Mouse (Mus musculus): Measurements from ENCODE around the gene Hs3st1. TPM values are rescaled to one million over a fixed set of nuclear protein-coding genes. Genes with fewer than 3 reads are reported as not detected.
"Not testable (repeated sequence)": the region's sequence is repeated elsewhere in the genome, so short reads cannot be mapped to it uniquely, and the experiment has no call there.

Hs3st1 gene
- 0.30 and 0.52 TPM in 2 replicates for polyA plus RNA-seq (2015; fragmentation: Nextera tagmentation; extraction: Ambion mirVana)

DNA sequence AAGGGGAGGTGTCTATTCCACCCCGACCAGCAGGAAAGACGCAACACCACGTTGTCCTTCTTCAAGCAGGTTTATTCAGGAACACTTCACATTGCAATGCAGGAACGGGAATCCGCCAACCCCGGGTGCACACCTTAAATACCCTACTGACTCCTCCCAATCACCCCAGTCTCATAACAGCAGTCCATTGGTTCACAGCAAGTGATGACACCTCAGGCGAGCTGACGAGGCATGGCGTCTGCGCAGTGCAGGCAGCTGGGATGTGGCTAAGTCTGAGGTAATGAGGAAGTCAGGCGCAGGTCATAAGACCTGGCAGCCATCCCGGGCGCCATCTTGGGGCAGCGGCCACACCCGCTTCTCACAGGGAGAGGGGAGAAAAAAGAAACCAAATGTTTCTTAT lies at the start of gene Hs3st1:
Gene Hs3st1, minus strand, starts transcription at position 101 of the 400 bp plus-strand sequence.
- not testable (repeated sequence) for H3K36me3 ChIP-seq; H3K9ac ChIP-seq; H3K4me2 ChIP-seq; H3K4me3 ChIP-seq (replicated peaks); H3K27ac ChIP-seq; H3K4me1 ChIP-seq (replicated peaks); DNase-seq; ATAC-seq (ENCODE audit: low read depth); H3K9me3 ChIP-seq (replicated peaks); H3K27me3 ChIP-seq
- 82% methylated on average over 15 of the region's 15 CpGs for WGBS (ENCODE audit: insufficient replicate concordance)

DNA sequence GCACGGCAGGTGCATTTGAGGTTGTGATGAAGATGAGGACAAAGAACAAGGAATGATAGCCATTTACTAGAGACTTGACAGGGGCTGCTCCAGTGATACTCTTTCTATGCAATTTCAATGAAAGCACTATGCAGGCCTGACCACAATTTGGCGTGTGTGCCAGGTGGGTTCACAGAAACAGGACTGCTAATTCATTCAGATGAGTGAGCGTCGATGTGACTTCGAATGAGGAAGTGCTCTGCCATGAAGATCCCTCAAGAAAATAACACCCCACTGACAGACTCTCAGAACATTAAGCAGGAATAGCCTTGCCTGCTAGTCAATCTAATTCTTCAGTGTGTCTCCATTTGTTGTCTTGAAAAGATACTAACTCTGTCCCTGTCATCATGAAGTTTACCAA lies 49.4 kb upstream of the Hs3st1 start:
- H3K4me3 ChIP-seq (replicated peaks) = no peak overlapping the region
- H3K9ac ChIP-seq = no peak overlapping the region
- DNase-seq = no peak
- no peak overlapping the region for H3K4me2 ChIP-seq
- H3K9me3 ChIP-seq (replicated peaks) = no peaks in the 10 kb centered on the region
- no peaks in the 10 kb centered on the region for H3K36me3 ChIP-seq
- no peaks in the 10 kb centered on the region for H3K4me1 ChIP-seq (replicated peaks)
- H3K27me3 ChIP-seq = no peaks in the 10 kb centered on the region
- no peak overlapping the region for H3K27ac ChIP-seq
- WGBS (ENCODE audit: insufficient replicate concordance) = 61% methylated on average over 5 of the region's 5 CpGs
- ATAC-seq (ENCODE audit: low read depth) = no peak

DNA sequence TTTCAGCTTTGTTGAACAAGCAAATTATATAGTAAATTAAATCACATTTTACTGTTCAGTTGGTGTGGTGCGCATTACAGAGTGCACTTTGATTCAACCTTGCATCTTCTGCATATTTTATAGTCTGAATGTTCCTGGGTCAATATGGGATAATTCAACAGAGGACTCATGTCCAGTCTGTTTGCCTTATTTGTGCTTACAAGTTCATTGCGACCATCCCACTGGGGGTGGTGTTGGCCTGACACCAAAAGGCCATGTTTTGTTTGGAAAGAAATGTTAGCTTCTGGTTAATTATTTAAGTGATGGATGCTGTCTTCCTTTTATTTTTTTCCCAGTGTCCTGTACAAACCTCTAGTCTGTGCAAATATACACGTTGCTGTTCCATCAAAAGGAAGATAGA lies 48.7 kb upstream of the Hs3st1 start:
- H3K36me3 ChIP-seq = no peaks in the 10 kb centered on the region
- no peak for ATAC-seq (ENCODE audit: low read depth)
- 63% methylated on average over 3 of the region's 3 CpGs for WGBS (ENCODE audit: insufficient replicate concordance)

DNA sequence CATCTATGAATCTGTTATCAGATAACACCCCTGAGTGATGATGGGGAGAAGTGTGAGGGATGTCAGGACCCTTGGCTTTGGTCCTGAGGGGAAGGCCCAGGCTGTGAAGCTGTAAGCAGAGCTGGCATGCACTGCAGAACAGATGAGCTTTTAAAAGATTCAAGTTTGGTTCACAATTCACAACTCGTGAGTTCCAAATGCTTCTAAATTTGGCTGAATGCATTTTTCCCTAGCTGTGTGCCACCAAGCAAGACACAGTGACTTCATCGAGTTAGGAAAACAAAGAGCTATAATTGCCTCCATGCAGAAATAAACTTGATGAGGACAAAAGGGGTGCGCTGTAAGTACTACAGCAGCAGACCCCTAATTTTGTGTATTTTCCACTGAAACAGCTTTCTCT lies 48.2 kb upstream of the Hs3st1 start:
- 58% methylated on average over 3 of the region's 3 CpGs for WGBS (ENCODE audit: insufficient replicate concordance)
- ATAC-seq (ENCODE audit: low read depth) (no peak), DNase-seq (no peak)
- H3K36me3 ChIP-seq = no peaks in the 10 kb centered on the region
- no peaks in the 10 kb centered on the region for H3K4me1 ChIP-seq (replicated peaks)
- H3K27ac ChIP-seq = no peak overlapping the region
- H3K9ac ChIP-seq = no peak overlapping the region
- H3K4me2 ChIP-seq = no peak overlapping the region
- no peak overlapping the region for H3K4me3 ChIP-seq (replicated peaks)
- no peaks in the 10 kb centered on the region for H3K27me3 ChIP-seq
- no peaks in the 10 kb centered on the region for H3K9me3 ChIP-seq (replicated peaks)

More for the DNA sequence above, 48.7 kb upstream of the Hs3st1 start:
- Histone ChIP-seq H3K27ac (no peak overlapping the region), H3K4me3 (replicated peaks) (no peak overlapping the region), H3K27me3 (no peaks in the 10 kb centered on the region), H3K4me1 (replicated peaks) (no peaks in the 10 kb centered on the region), H3K9me3 (replicated peaks) (no peaks in the 10 kb centered on the region), H3K4me2 (no peak overlapping the region), H3K9ac (no peak overlapping the region)
- no peak for DNase-seq

DNA sequence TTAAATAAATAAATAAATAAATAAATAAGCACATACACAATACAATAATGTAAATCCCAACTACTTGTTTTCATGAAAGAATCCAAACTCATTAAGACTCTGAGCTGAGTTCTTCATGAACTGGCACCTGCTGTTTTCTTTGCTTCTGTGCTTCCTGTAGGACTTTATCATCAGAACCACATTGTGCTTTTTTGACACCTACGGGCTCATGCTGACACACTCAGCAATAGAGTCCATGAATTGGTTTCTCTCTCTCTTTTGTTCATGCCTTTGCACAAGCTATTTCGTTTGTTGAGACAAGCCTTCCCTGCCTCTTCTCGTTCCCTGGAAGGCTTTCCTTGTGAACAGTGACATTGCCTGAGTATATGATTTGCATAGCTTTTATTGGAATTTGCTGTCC lies 46.8 kb upstream of the Hs3st1 start:
- DNase-seq = no peak
- H3K4me2 ChIP-seq = no peak overlapping the region
- no peaks in the 10 kb centered on the region for H3K27me3 ChIP-seq
- ATAC-seq (ENCODE audit: low read depth) = no peak
- H3K36me3 ChIP-seq = no peaks in the 10 kb centered on the region
- H3K4me3 ChIP-seq (replicated peaks) = no peak overlapping the region
- no peak overlapping the region for H3K27ac ChIP-seq
- WGBS (ENCODE audit: insufficient replicate concordance) = 45% methylated on average over 3 of the region's 3 CpGs
- H3K4me1 ChIP-seq (replicated peaks) = no peaks in the 10 kb centered on the region
- no peak overlapping the region for H3K9ac ChIP-seq
- H3K9me3 ChIP-seq (replicated peaks) = no peaks in the 10 kb centered on the region

DNA sequence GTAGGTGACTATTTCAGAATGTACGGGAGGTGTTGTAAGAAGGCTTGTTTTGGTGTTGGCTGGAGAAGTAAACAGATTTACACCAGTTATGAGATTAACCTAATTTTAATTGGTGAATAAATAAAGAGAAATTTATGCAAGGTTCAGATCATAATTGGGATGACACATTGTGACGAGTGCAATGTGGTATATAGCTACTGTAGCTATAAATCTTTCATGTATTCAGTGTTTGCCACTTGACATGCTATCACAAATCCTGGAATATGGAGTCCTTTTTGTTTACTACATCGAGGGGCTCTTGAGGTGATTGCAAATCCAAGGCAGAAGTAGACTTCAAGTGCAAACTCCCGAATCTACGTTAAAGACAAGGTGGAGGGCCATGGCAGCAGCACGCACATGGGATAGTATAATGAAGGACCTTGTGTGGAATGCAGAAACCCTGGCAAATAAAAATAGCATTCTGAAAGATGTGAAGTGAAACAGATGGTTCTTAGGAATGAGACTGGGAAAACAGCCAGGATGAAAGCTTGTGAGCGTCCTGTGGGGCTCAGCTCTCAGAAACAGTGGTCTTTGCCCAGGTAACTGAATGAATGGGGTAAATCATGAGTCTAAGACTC lies 21.9 kb upstream of the Hs3st1 start:
- WGBS (ENCODE audit: insufficient replicate concordance) = 68% methylated on average over 7 of the region's 7 CpGs
- Histone ChIP-seq H3K4me3 (replicated peaks) (no peak overlapping the region), H3K27ac (no peak overlapping the region), H3K27me3 (no peaks in the 10 kb centered on the region), H3K9me3 (replicated peaks) (no peaks in the 10 kb centered on the region), H3K36me3 (no peaks in the 10 kb centered on the region), H3K9ac (no peak overlapping the region), H3K4me1 (replicated peaks) (no peaks in the 10 kb centered on the region), H3K4me2 (no peak overlapping the region)
- DNase-seq (no peak), ATAC-seq (ENCODE audit: low read depth) (no peak)

DNA sequence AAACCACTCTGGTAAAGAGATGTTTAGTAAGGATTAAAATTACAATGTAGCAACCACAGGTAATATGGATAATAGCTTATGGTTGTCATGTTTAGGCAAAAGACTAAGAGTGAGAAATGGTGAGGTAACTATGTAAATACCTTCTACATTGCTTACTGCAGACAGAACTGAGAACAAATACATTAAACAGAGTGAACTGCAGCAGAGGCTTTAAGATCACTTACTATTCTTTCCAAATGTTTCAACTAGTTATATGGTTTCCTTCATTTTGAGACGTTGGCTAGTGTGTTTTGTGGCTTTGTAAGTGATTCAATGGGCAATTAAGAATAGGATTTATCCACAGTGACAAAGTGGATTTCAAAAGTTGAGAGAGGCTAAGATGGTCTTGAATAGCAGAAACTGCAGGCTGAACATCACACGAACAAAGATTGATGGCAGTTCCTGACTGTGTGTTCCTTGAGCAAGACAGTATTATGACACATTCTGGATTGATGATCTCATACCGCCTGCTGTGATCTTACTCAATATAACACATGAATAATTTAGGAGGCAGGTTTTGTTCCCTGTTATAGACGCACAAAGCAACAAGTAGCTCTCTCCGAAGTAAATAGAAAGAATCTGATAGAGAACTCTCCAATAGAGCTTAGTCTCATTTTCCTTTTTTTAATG lies 16.5 kb upstream of the Hs3st1 start:
- no peaks in the 10 kb centered on the region for H3K27me3 ChIP-seq
- no peaks in the 10 kb centered on the region for H3K4me1 ChIP-seq (replicated peaks)
- WGBS (ENCODE audit: insufficient replicate concordance) = 52% methylated on average over 5 of the region's 5 CpGs
- no peaks in the 10 kb centered on the region for H3K9me3 ChIP-seq (replicated peaks)
- H3K27ac ChIP-seq = no peak overlapping the region
- H3K36me3 ChIP-seq = no peaks in the 10 kb centered on the region
- no peak for ATAC-seq (ENCODE audit: low read depth)
- DNase-seq = no peak
- no peak overlapping the region for H3K4me2 ChIP-seq
- no peak overlapping the region for H3K9ac ChIP-seq
- H3K4me3 ChIP-seq (replicated peaks) = no peak overlapping the region

DNA sequence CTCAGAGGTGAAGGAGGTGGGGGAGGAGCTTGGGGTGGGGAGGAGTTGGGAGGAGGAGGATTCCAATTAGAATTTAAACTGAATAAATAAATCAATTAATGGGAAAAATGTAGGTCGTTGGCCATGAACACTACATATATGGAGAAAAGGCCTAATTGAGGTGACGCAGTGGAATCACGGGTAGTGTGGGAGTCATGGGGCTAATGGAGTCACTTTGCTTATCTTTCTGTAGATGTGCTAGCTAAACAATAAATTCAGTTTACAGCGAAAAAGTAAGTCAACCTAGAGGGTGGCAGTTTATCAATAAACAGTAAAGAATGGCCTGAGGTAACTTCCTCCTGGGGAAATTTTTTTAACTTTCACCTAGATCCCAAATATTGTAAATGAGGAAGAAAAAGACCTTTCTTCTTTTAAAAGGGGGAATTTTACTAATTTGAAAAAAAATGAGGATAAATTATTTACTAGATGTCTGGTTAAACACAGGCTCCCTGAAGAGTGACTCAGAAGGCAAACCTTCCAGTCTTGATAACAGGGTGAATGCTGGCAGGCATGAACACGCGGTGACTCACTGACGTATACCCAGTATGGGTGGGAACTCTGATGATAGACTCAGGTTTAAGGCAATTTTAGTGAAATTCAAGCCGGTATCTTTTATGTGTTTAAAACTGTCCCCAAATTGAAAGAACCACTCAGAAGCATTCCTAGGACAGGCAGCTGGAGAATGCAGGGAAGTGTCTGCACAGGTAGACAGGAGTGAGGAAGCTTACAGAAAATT lies 6.6 kb upstream of the Hs3st1 start:
- ATAC-seq (ENCODE audit: low read depth) = no peak
- 68% methylated on average over 8 of the region's 8 CpGs for WGBS (ENCODE audit: insufficient replicate concordance)

DNA sequence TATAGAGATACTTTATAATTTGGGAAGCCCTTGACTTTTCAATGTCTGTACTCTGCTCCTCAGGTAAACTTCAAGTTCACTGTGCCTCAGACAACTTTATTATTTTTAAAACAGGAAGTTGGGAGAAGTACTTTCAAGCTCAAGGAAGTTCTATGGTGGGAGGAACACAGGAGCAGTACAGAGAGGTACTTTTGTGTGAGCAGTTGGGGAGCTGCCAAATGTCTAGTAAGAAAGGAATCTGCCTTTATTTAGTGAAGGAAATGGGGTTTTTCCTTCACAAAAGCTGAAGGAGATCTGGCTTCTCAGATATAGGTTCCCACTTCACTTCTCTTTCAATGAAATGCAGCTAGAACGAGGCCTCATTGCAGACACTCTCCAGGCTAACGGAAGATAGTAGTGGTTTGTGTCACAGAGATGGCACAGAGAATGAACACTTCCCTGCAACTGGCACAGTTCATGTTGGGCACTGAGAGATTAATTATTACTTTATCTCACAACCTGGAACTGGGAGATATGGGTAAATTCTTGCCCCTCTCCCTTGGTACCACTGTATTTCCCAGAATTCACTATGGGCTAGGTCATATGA lies 3.7 kb upstream of the Hs3st1 start:
- no peak overlapping the region for H3K9ac ChIP-seq
- no peaks in the 10 kb centered on the region for H3K27me3 ChIP-seq
- H3K4me3 ChIP-seq (replicated peaks) = no peak overlapping the region
- 56% methylated on average over 2 of the region's 2 CpGs for WGBS (ENCODE audit: insufficient replicate concordance)
- H3K27ac ChIP-seq = no peak overlapping the region
- H3K36me3 ChIP-seq = no peaks in the 10 kb centered on the region
- H3K4me1 ChIP-seq (replicated peaks) = no peaks in the 10 kb centered on the region
- no peak for ATAC-seq (ENCODE audit: low read depth)
- DNase-seq = no peak
- H3K9me3 ChIP-seq (replicated peaks) = no peaks in the 10 kb centered on the region
- no peak overlapping the region for H3K4me2 ChIP-seq

More for the DNA sequence above, 6.6 kb upstream of the Hs3st1 start:
- H3K4me1 ChIP-seq (replicated peaks) = no peaks in the 10 kb centered on the region
- no peak overlapping the region for H3K4me2 ChIP-seq
- H3K27ac ChIP-seq = no peak overlapping the region
- H3K27me3 ChIP-seq = no peaks in the 10 kb centered on the region
- H3K36me3 ChIP-seq = no peaks in the 10 kb centered on the region
- no peaks in the 10 kb centered on the region for H3K9me3 ChIP-seq (replicated peaks)
- H3K9ac ChIP-seq = no peak overlapping the region
- no peak for DNase-seq
- no peak overlapping the region for H3K4me3 ChIP-seq (replicated peaks)

DNA sequence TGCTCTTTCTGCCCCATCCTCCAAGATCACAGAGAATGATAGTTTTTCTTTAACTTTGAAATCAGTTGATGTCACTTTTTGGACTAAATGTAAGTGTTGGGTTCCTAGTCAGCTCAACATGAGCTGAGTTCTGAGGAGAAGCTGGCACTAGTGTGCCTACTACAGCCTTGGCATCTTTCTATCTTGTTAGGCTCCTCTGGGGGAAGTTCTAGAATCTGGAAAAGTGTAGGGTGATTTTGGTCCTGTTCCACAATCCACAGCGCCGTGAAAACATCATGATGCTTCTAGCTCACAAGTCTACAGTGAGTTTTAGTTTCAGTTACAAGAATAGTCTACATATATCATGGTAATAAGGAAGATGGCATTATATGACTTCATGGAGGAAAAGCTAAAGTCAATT lies 18.4 kb downstream of the Hs3st1 start:
- DNase-seq (no peak), ATAC-seq (ENCODE audit: low read depth) (no peak)
- Histone ChIP-seq H3K4me2 (no peak overlapping the region), H3K4me3 (replicated peaks) (no peak overlapping the region), H3K9ac (no peak overlapping the region), H3K27me3 (no peaks in the 10 kb centered on the region), H3K4me1 (replicated peaks) (no peaks in the 10 kb centered on the region), H3K9me3 (replicated peaks) (no peaks in the 10 kb centered on the region), H3K27ac (no peak overlapping the region), H3K36me3 (no peaks in the 10 kb centered on the region)
- WGBS (ENCODE audit: insufficient replicate concordance) = 72% methylated on average over 2 of the region's 2 CpGs

DNA sequence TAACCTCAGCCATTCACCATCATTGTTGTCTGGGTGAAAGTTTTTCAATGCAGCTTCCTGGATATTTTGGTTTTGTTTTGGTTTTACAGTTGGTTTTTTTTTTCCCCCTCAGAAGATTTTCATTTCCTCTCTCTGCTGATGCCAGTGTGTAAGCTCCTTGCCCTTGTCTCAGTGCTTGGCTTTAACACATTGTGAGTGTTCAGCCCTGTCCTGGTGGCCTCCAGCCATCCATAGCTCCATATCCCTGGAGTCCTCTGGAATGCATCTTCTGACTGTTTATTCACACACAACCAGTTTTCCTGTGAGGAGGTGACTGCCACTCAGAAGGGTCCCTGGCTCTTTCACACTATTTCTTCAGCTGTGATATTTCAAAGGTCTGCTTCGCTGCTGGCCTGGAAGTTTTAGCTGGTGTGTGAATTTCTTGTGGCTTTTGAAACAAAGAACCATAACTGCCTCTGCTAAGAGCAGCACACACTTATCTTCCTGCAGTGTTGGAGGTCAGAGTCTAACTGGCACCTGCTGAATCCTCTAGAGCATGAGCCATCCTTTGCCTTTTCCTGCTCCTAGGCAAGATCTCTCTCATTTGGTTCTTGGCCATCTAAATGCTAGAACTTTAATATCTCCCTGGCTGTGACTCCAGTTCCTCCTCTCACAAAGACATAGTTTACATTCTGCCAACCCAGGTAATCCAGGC lies 21.4 kb downstream of the Hs3st1 start:
- WGBS (ENCODE audit: insufficient replicate concordance) = 29% methylated on average over 1 of the region's 1 CpGs
- ATAC-seq (ENCODE audit: low read depth) = no peak
- H3K4me1 ChIP-seq (replicated peaks) = no peaks in the 10 kb centered on the region

More for the DNA sequence above, 21.4 kb downstream of the Hs3st1 start:
- H3K9me3 ChIP-seq (replicated peaks) = no peaks in the 10 kb centered on the region
- no peak overlapping the region for H3K4me3 ChIP-seq (replicated peaks)
- H3K27ac ChIP-seq = no peak overlapping the region
- DNase-seq = no peak
- H3K4me2 ChIP-seq = no peak overlapping the region
- no peaks in the 10 kb centered on the region for H3K36me3 ChIP-seq
- H3K9ac ChIP-seq = no peak overlapping the region
- no peaks in the 10 kb centered on the region for H3K27me3 ChIP-seq
